Mouse (Mus musculus) cerebellum, adult 9-10 months (tissue): ENCODE results near the gene Camta1.

Source experiments
- DNase-seq: peaks from one replicate; pipeline ENCODE4 v3.0.0; 2022

Gene Camta1

DNA sequence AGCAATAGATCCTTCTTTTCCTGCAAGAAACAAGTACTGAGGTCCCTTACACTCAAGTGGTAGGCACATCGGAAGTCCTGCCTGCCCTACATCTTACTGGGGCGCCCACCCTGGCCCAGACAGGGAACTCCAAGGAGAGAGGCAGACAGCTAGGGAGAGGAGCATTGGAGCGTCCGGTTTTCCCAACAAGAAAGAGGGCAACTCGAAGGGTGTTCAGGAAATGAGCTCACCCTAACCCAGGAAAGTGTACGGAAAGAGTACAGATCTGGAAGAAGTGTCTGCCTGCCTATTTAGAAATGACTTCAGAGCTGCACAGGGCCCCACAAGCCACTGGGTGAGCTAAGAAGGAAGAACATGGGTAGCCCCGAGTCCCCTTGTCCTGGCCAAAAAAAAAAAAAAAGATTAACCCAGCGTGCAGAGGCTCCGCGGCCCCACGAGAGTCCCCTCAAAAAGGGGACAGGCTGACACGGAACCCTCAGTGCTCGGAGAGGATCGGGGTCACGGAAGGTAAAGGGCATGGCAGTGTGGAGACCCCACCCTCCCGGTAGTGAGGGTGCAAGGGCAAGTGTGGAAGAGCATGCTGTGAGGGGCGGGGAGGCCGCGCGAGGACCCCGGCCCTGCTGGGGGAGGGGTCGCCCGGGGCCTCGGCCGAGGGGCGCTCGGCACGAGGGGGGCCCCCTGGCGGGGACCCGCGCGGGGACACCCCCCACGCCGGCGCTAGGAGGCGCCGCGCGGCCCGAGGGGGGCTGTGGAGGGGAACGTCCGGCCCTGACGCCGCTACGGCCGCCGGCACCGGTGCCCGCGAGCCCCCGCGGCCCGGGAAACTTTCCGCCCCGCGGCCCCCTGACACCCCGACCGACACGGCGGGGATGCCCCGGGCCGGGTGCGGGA lies 990 bp downstream of the Camta1 start:
- DNase-seq, result peak; percentile 55

DNA sequence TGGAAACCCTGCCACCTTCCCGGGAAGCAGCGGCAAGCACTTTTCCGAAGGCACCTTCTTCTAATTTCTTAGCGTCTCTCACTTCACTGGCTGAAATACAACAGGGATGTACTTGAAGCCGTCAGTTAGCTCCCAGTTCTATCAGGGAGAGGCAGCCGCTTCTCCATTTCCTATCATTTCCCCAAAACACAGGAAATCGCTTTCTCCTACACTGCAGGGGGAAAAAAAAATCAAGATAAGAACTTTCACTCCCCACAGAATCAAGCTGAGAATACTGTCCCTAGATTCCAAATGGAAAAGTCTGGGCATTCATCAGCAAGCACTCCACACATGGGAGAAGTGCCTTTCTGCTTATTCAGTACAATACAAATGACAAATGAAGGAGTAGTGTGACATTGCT lies 2.4 kb downstream of the Camta1 start:
- no peak for DNase-seq

DNA sequence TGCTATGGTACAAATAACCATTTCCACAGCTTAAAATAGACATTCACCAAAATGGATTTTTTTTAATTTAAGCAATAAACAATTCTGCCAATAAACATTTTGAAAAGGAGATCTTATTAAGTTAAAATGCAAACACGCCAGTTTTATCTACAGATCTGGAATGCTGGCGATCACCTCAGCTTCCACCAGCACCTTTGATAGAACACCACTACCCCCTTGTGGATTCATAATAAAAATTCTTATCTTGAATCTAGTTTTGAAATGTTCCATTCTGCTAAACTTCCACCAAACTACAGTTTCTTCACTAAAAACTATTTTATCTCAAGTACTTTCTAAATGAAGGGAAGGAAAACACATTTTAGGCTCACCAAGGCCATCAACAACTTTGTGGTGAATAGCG lies 7.7 kb downstream of the Camta1 start:
- DNase-seq, result peak; percentile 52

DNA sequence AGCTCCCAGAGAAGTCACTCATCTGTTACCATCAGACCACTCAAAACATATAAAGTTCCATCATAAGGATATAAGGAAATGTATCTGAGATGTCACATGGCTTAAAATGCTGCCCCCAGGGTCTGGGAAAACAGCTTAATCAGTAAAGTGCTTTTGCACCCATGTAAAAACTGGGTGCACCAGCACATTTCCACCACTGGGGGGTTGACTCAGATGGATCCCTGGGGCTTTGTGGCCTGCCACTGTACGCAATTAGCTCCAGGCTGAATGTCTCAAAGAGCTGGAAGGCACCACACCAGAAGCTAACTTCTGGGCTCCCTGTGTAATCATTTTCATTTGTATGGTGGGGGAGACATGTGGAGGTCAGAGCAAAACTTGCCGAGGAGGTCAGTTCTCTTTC lies 10.5 kb downstream of the Camta1 start:
- DNase-seq, result no peak

DNA sequence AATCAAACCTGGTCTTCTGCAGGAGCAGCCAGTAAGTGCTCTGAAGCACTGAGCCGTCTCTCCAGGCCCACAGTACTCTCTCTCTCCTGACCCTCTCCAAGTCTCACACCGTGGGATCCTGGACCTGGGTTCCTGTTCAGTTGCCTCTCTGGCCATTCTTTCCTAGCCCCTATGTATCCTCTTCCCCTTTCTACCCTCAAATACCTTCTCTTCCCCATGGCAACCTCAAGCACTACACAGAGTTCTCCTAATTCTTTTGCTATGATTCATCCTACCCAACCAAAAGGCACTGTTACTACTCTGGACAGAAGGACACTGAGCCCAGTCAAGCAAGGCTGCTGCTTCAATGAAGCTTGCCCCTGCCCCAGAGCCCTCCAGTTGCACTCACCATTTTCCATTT lies 19.1 kb downstream of the Camta1 start:
- no peak for DNase-seq

DNA sequence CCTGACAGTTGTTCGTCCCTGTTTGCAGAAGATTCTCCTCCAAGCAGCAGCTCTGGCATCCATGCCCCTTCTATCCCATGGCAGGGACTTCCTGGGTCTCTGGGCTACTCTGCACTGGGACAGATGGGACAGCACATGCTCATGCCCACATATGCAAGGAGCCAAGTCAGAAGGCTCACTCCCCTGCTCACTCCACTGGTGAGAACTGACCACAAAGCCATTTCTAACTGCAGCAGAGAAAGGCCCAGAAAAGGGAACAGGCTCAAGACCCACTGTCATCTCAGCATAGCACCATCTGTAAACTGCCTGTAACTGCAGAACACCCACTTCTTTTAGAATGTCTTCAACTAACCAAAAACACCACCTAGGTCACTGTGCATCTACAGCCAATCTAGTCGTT lies 23.2 kb downstream of the Camta1 start:
- peak; percentile 59 for DNase-seq

DNA sequence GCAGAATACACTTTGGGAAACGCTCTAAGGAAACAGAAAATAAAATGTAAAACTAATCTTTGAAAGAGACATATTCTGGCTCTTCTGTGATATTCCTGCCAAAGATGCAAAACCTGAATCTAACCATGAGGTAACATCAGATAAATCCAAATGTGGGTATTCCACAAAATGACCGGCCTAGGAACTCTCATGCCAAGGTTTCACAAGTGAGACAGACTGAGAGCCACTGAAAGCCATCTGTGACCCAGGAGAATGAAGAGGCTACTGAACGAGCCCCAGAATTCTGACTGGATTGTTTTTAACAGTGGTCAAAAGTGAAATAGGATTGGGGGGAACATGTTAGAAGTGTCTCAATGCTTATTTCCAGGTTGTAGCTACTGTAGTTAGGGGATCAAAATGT lies 25.8 kb downstream of the Camta1 start:
- DNase-seq, result peak; percentile 55

DNA sequence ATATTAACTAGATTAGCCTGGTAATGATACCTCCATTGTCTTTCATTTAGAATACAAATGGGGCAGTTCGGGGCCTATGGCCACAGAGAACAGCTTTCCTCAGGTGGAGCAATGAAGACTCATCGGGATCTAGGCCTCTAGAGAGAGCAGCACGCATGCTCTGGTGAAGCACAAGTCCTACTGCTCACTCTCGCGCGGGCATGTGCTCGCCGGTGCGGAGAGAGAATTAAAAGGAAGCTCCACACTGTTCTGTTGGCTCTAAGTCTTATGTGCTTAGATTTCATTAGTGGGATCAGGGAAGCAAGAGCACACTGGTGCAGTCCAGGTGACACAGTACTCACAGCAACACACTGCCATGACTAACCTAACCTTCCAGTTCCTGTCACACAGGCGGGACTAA lies 27.1 kb downstream of the Camta1 start:
- DNase-seq, result peak; percentile 51

DNA sequence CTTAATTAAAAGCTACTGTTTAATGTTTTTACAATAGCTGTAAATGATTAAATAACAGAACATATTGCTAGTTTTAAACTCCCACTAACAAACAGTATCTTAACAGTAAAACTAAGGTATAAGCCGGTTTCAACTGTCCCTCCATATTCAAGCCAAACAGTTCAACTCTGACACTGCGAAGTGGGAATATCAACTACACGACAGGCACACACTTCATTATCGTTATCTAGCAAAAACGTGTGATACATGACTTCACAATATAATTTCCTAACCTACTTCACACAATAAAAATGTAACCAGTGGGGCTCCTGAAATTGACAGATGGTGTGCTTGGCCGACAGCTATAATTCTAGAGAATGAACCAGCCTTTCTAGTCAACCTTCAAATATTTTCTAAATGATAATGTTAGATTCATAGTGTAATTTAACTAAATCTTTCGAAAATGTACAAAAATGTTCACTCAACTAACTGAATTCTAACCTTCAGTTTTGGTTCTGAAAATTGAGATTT lies 27.7 kb downstream of the Camta1 start:
- DNase-seq, result peak; percentile 75

DNA sequence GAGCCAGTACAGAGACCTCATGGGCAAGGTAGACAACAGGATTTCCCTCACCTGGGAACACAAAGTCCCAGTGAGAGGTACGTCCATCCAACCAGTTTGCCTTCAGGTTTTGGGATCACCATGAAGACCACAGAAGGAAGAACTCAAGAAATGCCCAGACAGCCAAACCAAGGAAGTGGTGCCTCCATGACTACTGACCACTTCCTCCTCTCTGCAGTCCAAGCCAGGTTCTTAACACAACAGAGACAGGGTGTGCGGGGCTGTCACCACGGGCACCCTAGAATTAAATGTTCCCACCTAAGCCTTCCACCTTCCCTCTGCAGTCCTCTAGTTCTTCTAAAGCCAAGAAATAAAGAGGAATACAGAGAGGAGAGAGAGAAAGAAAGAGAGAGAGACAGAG lies 33.8 kb downstream of the Camta1 start:
- no peak for DNase-seq

DNA sequence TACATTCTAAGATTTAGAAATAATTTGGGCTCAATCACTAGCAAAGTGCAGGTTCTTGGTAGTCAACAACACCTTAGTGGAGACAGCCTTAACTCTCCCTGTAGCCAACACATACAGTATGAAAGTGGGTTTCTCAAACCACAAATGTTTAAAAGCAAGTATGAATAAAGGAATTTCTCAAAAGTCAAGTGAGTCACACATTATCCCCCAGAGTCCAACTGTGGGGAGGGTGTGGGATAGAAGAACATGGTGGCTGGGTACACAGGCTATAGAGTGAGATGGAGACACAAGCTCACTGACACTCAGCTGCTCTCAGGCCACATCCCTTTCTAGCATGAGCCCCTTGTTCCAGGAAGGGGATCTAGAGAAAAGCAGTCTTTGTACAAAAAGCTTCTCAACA lies 34.3 kb downstream of the Camta1 start:
- no peak for DNase-seq

DNA sequence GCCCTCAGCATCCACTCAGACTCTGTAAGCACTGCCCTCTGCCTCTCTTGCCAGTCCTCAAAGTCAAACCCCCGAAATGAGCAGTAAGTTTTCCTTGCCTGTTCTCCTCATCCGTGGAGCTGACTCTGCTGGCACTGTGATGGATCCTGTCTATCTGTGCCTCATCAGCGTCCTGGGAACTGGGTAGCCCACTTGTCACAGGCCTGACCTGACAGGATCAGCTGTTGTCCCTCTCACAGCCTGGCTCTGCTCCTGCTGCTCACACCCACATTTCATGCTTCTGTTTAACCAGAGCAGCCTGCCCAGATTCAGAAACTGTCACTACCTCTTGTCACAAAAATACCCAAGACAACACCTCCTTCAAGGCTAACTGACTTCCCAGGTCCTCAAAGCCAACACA lies 37.7 kb downstream of the Camta1 start:
- no peak for DNase-seq

DNA sequence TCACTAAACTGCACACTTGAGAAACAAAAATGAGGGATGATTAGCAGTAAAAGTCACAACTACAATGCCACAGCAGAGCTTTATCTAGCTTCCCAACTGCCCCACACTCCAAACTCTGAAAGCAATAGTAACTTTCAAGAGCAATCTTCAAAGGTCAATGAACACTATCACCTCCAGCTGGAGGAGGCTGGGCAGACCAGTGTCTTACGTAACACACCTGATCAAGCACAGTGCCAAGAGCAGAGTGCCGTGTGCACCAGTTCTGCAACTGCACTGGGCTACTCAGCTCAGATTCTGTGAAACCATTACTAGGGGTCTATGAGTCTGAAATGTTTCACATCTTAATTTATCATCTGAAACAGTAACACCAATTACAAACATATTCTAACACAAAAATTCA lies 38.7 kb downstream of the Camta1 start:
- DNase-seq, result no peak

DNA sequence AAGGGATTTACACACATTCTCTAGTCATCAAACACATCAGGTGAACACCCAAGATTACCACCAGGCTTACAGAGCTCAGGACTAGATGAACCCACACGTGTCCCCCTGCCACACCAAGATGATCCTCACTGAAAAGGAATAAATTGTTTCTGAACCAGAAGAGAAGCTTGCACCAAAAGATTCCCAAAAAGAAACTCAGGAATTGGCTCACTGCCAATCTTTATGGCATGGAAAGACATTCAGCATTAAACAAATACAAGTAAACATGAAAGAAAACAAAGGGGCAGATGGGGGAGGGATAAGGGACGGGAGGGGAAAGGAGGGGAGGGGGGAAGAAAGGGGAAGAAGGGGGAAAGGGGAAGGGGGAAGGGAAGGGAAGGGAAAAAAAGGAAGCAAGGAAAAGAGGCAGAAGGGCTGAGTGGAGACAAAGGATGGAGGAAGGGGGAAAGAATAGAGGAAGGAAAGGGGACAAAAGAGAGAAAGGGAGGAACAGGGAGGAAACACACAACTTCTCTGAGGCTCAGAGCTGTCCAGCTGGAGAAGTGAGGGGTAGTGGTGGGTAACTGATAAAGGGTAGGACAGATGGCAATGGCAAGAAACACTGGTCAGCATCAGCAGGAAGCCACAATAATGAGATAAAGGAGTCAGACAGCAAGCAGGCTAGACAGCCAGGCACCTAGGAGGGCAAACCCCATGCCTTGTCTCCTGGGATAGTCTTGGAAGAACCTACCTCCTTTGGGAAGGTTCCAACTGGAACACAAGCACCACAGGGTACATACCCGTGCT lies 43.5 kb downstream of the Camta1 start:
- DNase-seq, result no peak

DNA sequence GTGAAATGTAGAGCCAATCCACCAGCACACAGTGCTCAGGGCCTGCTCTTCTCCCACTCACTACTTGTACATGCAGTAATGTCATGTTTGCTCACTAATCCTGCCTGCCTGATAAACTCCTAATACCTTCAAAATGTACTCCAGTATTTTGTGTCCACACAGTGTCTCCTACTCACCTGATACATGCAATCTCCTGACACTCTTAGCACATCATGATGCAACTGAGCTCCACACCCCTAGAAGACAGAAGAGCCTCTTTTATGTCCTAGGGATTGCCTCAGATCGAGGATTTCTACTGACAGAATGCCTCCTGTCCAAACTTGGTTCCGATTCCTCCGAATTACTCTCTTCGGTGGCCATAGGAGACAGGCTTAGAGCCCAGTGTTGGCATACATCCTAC lies 48.0 kb downstream of the Camta1 start:
- no peak for DNase-seq

DNA sequence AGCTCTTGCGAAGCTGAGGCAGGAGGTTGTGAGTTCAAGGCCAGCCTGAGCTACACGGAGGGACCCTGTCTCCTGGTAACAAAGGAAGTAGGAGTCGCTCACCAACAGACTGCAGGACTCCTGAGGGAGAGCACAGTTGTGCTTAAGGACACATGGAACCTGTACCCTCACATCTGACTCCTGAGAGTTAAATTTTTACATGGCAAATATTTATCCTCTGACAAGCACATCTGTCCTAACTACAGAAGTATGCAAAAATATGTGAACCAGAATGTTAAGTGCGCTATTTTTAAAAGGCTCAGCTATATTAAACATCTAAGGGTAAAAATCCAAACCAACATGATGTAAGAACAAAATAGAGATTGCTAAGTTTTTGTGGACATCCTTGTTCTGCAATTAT lies 56.0 kb downstream of the Camta1 start:
- no peak for DNase-seq

DNA sequence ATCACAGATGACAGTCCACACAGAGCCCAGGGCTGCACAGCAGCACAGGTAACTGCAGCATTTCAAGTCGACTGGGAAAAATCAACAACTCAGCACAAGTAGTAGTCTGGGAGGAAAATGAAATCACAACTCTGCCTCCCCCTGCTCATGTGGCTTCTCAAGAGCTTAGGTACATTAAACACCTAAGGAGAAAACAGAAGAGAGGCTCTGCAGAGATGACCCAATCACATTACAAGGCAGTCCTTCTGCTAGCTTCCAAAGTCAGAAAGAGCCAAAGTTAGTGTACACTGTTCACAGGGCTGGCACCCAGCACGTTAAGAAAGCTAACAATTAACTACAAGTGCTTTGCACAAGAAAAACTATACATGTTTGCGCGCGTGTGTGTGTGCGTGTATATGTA lies 56.6 kb downstream of the Camta1 start:
- no peak for DNase-seq

DNA sequence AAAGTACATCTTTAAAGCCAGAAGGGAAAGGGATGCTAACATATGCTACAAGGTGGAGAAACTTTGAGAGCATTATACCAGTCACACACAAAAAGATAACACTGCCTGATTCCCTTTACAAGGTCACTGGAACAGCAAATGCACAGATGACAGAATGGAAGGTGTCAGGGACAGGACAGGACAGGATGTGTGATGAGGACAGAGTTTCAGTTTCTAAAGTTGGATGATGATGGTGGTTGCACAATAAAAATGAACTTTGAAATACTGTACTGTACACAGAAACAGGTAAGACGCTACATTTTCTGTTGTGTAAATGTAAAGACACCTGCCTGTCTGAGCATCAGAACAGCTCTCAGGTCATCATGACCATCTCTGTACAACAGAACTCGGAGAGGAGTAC lies 57.5 kb downstream of the Camta1 start:
- no peak for DNase-seq

DNA sequence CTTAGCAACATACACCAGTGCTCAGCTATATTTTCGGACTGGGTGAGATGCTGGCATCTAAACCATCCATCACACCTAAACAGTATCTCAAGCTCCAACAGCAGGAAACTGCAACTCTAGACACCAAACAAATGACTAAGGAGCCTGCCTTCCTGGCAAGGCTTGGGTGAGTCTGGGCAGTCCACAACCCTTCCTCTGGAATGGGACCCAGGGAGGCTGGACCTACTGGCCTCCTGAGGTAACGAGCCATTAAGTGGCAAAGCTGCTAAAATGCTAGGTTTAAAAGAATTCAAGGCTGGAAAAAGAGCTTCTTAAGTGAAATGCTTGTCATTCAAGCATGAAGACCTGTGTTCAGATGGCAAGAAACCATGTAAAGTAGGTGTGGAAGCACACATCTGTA lies 63.0 kb downstream of the Camta1 start:
- DNase-seq, result no peak

DNA sequence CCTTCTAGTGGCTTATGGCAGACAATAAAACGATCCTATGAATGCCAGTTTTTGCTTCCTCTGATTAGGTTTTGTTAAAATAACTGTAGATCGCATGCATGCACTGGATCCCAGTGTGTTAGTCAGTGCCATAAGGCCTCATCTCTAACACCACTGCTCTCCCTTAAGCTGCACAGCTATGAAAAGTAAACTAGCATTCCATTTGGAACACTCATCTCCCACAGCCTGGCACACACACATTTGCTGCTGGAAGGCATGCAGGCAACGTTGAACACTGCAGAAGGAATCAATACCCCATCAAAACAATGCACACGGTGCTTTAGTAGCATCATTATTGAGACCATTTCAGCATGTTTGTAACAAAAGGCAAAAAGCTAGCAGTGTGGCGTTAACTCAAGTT lies 68.0 kb downstream of the Camta1 start:
- DNase-seq, result no peak

DNA sequence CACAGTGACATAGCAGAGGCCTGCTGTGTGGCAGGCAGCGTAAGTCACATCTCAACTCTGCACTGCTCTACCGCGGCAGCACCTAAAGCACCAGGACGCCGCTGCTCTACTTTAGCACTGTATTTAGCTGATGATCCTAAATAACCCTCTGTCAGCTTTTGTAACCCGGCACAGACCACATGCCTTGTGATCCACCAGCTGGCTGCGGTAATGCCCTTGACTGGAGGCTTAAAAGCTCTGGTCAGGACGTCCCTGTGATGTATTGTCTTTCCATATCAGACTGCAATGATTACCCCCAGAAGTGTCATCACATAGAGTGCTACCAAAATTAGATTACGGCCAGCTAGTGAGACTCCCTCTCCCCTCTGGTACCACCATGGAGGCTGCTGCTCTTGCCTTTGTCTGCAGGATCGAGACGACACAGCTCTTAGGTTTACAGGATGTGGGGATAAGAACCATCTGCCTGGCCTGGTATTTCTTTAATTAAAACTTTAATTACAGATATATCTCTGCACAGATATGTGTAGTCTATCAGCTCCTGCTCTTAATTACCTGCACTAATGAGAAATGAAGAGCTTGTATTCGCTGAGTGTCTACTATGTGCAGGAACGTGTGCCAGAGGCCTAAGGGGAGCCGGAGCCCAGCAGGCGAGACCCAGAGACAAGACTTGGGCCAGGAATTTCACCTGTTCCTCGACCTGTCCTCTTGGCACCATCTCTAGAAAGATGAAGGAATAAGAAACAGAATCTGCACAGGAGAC lies 74.5 kb downstream of the Camta1 start:
- DNase-seq, result no peak

DNA sequence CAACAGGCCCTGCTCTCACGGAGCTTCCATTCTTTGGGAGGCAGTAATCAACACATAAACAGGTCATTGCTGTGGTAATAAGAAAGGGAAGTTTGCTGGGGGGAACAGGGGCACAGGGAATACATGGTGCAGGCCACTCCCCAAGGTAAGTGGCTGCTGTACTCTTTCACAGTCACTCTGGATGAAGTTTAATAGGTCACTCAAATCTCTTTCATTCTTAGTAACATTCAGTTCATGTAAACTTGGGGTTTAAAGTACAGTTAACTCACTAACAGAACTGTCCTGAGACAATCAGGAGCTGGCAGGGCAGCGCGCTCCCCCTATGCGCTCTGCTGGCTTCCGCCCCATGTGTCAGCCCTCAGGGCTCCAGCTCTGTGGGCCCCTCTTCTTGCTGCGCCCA lies 81.2 kb downstream of the Camta1 start:
- no peak for DNase-seq

DNA sequence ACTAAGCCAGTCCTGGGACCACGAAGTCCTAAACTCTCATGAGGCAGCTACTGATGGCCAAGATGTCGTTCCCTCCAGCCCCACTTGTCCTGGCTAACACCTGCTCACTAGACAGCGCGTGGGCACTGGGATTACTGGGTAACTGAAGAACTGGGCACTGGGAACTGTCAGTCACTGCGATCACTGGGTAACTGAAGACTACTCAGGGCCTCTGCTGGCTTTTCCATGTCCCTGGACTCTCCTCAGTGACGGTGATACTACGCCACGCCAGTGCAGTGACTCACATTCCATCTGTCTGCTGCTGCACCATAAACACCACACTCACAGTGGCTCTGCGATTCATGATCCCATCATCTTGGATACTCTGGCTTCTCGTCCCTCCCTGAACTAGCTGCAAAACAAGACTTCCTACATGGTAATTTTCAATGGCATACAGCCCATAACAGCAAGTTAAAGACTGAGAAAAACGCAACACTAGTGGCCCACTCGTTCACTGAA lies 81.7 kb downstream of the Camta1 start:
- DNase-seq, result no peak
